Mouse (Mus musculus) common myeloid progenitor, adult 5-6 weeks (primary cell): ENCODE data around the gene Wbp2. TPM values are rescaled to one million over a fixed set of nuclear protein-coding genes. Genes with fewer than 3 reads are reported as not detected.
"Not testable (repeated sequence)": the region's sequence is repeated elsewhere in the genome, so short reads cannot be mapped to it uniquely, and the experiment has no call there.

Source experiments
- ATAC-seq: replicated peaks from 2 replicates; pipeline ENCODE4 v1.8.0; 2016; ENCODE audit warnings: low read depth, mild to moderate bottlenecking, moderate TSS enrichment, inconsistent platforms; ENCODE audit not compliant: poor library complexity, severe bottlenecking
- total RNA-seq: library from RNA; stranded (forward); fragments of 200-1000, 187-1606 nt; gene quantifications from 2 replicates; pipeline ENCODE4 v1.2.3, GENCODE M21; 2017

Wbp2 gene
- total RNA-seq, 1 experiment from 2014 or later, result 32.7 TPM

DNA sequence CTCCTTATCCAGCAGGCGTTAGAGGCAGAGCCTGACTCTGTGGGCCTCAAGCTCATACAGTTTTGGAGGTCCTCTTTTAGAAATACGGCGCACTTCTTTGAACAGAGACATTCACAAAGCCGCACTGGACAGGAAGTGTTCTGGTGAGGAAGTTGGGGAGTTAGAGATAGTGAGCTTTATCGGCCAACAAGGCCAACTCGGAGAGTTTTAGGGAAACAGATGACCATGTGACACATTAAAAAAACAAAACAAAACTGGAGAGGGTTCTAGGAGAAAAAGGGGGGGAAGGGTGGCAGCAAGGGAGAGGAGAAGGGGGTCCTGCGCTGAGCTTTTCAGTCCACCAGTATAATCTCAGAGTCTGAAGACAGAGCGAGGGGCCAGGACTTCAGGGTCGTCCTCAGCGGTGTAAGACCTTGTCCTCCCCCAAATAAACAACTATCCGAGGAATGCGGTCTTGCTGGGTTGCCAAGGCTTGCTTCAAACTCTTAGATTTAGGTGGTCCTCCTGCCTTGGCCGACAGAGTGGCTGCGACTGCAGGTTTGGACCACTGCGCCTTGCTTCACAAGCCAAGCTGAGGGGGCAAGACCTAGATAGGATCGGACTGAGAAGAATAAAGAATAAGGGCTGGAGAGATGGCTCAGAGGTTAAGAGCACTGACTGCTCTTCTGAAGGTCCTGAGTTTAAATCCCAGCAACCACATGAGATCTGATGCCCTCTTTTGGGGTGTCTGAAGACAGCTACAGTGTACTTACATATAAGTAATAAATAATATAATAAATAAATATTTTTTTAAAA, 7.2 kb upstream of the Wbp2 start:
- ATAC-seq, result peak; percentile 81

DNA sequence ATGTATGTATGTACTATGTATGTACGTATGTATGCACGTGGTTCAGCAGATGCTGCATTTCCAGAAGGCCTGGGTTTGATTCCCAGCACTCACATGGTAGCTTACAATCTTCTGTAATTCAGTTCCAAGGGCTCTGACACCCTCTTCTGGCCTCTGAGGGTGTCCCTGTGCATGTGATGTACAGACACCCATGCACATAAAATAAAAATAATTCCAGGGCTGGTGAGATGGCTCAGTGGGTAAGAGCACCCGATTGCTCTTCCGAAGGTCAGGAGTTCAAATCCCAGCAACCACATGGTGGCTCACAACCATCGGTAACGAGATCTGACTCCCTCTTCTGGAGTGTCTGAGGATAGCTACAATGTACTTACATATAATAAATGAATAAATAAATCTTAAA, 6.2 kb upstream of the Wbp2 start:
- not testable (repeated sequence) for ATAC-seq

DNA sequence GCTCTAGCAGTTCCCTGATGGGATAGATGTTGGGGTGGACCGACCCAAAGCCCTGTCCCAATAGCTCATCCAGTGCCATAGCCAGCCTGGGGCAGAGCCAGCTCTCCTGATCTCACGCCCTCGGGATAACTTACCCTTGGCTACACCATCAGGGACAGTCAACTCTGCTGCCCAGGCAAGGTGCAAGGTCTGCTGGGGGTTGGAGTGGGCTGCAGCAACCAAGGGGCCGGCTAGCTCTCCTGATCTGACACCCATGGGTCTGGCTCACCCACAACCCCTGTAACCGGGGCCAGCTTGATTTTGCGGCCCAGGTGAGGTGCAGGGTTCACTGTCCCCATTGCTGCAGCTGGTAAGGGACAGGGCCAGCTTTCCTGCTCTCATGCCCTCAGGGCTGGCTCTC, 4.8 kb upstream of the Wbp2 start:
- ATAC-seq, result no peak

DNA sequence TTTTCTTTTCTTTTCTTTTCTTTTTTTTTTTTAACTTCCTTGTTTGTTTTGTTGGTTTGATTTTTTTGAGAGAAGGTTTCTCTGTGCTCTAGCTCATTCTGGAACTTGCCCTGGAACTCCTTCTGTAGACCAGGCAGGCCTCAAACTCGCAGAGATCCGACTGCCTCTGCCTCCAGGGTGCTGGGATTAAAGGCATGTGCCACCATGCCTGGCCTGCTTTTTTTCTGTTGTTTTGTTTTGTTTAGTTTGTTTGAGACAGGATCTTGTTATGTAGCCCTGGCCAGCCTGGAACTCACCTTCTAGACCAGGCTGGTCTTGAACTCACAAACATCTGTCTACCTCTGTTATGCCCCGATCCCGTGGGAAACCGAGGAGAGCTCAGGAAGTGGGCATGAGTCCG, 2.8 kb upstream of the Wbp2 start:
- no peak for ATAC-seq

DNA sequence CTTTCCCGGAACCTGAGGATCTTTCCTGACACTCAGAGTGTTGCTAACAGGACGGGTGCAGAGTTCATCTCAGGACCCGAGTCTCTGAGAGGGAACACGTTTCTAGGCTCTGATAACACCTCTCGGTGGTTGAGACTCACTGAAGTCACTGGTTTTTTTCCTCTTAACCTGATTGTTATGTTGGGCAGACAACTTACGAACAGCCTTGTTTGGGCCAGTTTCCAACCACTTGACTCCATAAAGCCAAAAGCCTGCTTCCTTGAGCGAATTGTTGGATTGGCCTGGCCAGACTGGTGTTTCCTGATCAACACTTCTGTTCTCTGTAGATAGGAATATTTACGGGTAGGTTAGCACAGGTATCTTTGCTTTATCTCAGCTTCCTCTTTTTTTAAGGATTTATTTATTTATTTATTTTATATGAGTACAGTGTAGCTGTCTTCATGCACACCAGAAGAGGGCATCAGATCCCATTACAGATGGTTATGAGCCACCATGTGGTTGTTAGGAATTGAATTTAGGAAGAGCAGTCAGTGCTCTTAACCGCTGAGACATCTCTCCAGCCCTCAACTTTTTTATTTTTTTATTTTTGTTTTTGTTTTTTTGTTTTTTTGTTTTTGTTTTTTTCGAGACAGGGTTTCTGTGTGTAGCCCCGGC, 2.1 kb upstream of the Wbp2 start:
- peak; percentile 14 for ATAC-seq

- ATAC-seq, result no peak
Measured at GRCm38 (mm10) chr11:116088188-116088587, 1.4 kb upstream of the Wbp2 start.

GRCm38 (mm10) chr11:116087194-116088130, 667 bp upstream of the Wbp2 start:
- peak; percentile 62 for ATAC-seq

DNA sequence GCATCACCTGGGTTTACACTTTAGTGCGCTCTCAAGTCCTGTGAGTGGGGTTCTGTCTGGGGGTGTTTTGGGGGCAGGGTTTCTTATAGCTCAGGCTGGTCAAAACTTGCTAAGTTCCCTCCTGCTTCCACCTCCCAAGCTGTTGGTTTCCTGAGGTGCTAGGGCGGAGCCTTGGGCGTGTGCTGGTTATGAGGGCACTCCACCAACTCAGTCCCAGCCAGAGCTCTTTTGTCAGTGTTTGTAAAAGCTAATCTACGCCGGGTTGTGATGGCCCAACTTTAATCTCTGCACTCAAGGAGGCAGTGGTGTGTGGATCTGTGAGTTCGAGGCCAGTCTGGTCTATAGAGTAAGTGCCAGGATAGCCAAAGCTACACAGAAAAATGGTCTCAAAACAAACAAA, 2.6 kb downstream of the Wbp2 start:
- no peak for ATAC-seq

GRCm38 (mm10) chr11:116083096-116083672, 3.6 kb downstream of the Wbp2 start:
- ATAC-seq, result no peak

DNA sequence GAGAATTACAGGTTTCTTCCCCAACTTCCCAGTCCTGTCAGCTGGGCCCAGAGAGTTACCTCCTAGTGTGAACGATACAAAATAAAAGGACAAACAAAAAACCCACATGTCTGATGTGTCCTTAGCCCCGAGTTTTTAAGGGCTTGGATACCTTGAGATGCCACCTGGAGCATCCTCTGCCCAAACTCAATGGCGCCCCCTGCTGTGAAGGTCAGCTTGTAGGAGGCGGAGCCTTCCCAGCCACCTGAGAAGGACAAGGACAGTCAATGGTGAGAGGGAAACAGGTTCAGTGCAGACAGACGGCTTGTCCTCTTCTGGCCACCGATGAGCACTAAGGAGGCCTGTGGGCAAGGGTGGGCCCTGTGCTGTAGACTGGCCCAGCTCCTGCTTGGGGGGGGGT, 5.7 kb downstream of the Wbp2 start:
- no peak for ATAC-seq

- ATAC-seq, result no peak
Measured at GRCm38 (mm10) chr11:116079511-116079910, 7.3 kb downstream of the Wbp2 start.

GRCm38 (mm10) chr11:116078676-116079320, 8.0 kb downstream of the Wbp2 start:
- ATAC-seq, result no peak

GRCm38 (mm10) chr11:116078221-116078620, 8.6 kb downstream of the Wbp2 start:
- ATAC-seq, result peak; percentile 45

DNA sequence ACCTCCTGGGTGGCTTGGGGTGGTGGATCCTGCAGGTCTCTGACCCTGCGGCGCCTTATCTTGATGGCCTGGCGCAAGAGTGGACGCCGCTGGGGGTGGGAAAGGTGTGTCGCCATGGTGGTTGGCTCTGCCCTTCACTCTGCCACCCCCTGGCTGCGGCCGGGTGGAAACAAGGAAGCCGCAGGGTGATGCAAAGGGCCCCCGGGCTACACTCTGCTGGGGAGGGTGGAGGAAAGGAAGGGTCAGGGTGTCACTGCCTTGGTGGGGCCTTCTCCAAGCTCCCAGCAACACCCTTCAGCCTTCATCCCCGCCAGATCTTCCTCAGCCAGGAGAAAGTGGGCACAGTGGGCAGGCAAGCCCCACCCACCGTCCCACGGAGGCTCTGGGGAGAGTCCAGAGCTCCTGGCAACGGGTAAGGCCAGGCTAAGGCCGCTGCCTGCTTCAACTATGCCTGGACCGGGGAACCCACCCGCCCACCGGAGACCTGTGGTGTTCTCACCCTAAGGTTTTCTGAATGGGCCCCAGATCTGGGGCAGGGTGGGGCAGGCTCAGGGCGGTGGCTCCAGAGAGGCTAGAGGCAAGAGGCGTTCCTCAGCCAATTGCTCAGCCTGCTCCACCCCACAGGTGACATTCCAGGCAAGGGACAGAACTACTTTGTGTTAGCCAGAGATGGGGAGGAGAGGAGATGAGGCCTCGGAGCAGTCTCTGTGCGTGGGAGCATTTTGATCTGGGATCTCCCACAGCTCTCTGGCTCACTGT, 9.2 kb downstream of the Wbp2 start, which contains the start of gene Unc13d:
TSS of gene Unc13d (minus strand) at position 516 of the 759 bp plus-strand sequence.
- ATAC-seq, result peak; percentile 42

DNA sequence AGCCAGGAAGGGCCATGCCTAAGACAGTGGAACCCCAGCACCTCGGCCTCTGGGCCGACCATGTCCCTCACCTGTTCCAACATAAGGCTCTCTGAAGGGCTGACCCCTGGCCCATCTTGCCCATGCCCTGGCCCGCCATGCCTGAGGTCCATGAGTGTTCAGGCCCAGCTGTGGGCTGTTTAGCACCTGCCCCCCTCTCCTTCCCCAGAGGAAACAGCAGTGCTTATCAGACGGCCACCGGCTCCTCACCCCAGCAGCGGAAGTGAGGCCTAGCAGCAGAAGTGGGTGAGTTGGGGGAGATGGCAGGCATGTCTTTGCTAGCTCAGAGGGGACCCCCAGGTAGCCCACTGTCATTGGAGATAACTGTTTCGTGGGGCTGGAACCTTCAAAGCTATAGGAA, 10.0 kb downstream of the Wbp2 start:
- peak; percentile 52 for ATAC-seq

GRCm38 (mm10) chr11:116076266-116076540, 10.6 kb downstream of the Wbp2 start:
- no peak for ATAC-seq

GRCm38 (mm10) chr11:116075539-116076265, 11.1 kb downstream of the Wbp2 start:
- peak; percentile 7; the same call in 1 of the 2 replicates for ATAC-seq

- peak; percentile 20; the same call in 1 of the 2 replicates for ATAC-seq
Measured at GRCm38 (mm10) chr11:116074436-116074991, 12.3 kb downstream of the Wbp2 start.
